Mouse (Mus musculus) B cell, adult 2 months (primary cell): ENCODE measurements around the gene Tnfrsf23.
"Not testable (repeated sequence)": the region's sequence is repeated elsewhere in the genome, so short reads cannot be mapped to it uniquely, and the experiment has no call there.

Experiments
- DNase-seq, 2 experiments: peaks; one replicate each; pipeline ENCODE4 v3.0.0; 2022

The Tnfrsf23 gene

GRCm38 (mm10) chr7:143681566-143681965 lies 4.1 kb downstream of the Tnfrsf23 start:
- DNase-seq, result no peak

GRCm38 (mm10) chr7:143680836-143681235 lies 4.8 kb downstream of the Tnfrsf23 start:
- DNase-seq, result not testable (repeated sequence)

GRCm38 (mm10) chr7:143679650-143680049 lies 6.0 kb downstream of the Tnfrsf23 start:
- not testable (repeated sequence) for DNase-seq

- DNase-seq, result no peak
Observed at GRCm38 (mm10) chr7:143666427-143667311, 19.0 kb downstream of the Tnfrsf23 start.

- no peak for DNase-seq
Observed at GRCm38 (mm10) chr7:143663470-143663869, 22.2 kb downstream of the Tnfrsf23 start.

- no peak for DNase-seq
Observed at GRCm38 (mm10) chr7:143660797-143661196, 24.9 kb downstream of the Tnfrsf23 start.

- not testable (repeated sequence) for DNase-seq
Observed at GRCm38 (mm10) chr7:143649769-143650346, 35.8 kb downstream of the Tnfrsf23 start.

- DNase-seq, result peak; percentile 85 to 88
Observed at GRCm38 (mm10) chr7:143649034-143649768, 36.5 kb downstream of the Tnfrsf23 start, which contains the start of gene Tnfrsf22. TSS of gene Tnfrsf22 (minus strand) at chr7:143649661.

- not testable (repeated sequence) for DNase-seq
Observed at GRCm38 (mm10) chr7:143643949-143644348, 41.7 kb downstream of the Tnfrsf23 start.

GRCm38 (mm10) chr7:143636674-143637073 lies 49.0 kb downstream of the Tnfrsf23 start:
- DNase-seq, result no peak

- DNase-seq, result no peak
Observed at GRCm38 (mm10) chr7:143631503-143631902, 54.2 kb downstream of the Tnfrsf23 start.

- DNase-seq, result peak in 1 of 2 experiments; percentile 14
Observed at GRCm38 (mm10) chr7:143629501-143629900, 56.2 kb downstream of the Tnfrsf23 start.

- peak in 1 of 2 experiments; percentile 23 for DNase-seq
Observed at GRCm38 (mm10) chr7:143628540-143628939, 57.1 kb downstream of the Tnfrsf23 start, which contains the start of gene Tnfrsf26. TSS of gene Tnfrsf26 (minus strand) at chr7:143628722.

GRCm38 (mm10) chr7:143627555-143628286 lies 58.0 kb downstream of the Tnfrsf23 start:
- peak; percentile 44 to 50 for DNase-seq

GRCm38 (mm10) chr7:143626178-143626577 lies 59.5 kb downstream of the Tnfrsf23 start:
- no peak for DNase-seq

GRCm38 (mm10) chr7:143625151-143625550 lies 60.5 kb downstream of the Tnfrsf23 start:
- no peak for DNase-seq

GRCm38 (mm10) chr7:143624561-143624960 lies 61.1 kb downstream of the Tnfrsf23 start:
- no peak for DNase-seq

- no peak for DNase-seq
Observed at GRCm38 (mm10) chr7:143620951-143621350, 64.7 kb downstream of the Tnfrsf23 start.
